Mouse (Mus musculus) mature B cell (primary cell): ENCODE results near the gene Xaf1.

Experiments used
- in situ Hi-C: fragments of 300-500 bp; cut with MboI; formaldehyde crosslinking; loops from 2 replicates; pipeline ENCODE4 v1.14.3; 2019

The Xaf1 gene

DNA sequence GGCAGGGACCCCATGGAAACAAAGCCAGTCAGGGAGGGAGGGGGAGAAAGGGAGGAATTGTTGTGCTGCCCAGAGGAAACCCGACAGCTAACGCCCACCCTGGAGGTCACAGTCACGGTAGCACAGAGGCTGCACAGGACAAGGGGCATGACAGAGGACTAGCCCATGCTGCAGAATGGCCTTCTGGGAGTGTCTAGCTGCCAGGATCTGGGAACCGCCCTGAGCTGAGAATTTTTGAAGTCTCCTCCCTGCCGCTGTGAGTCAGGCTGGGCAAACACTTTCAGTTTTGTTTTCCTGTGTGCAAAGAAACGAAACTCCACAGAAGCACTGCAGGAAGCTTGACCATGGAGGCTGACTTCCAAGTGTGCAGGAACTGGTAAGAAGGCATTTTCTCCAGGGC is at the start of gene Xaf1:
Gene Xaf1 (plus strand): TSS at position 296 of the 400 bp plus-strand sequence.
- in situ Hi-C loops, result no loop called here

DNA sequence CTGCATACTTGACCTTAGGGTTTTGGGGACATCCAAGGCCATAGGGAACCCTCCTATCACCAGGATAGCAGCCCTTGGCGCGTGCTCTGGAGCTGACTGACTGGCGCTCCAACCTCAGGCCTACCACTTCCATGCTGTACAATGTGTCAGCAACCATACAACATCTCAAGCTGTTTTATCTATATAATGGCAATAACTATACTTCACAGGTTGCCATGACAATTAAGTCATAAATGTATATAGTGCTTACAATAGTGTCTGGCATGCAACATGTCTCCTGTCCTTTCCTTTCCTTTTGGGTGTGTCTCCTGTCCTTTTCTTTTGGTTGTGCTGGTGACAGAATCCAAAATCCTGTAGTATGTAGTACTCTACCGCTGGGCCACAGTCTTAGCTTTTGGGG is 45.8 kb upstream of the Xaf1 start:
- in situ Hi-C loops, result no loop called here

DNA sequence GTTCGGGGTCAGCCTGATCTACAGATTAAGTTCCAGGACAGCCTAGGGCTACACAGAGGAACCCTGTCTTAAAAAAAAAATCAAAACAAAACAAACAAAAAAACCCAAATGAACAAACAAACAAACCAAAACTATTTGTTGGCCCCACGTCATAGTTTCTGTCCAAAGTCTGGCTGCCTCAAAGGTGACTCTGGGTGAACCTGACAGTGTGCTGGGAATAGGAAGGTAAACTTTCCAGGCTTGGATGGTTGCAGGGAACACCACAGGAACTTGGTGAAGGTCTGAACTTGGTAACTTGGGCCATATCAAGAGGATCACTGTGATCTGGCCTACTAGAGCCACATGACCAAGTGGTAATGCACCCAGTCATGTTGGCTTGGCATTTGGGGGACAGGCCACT is 45.0 kb upstream of the Xaf1 start:
- in situ Hi-C loops, result no loop called here

DNA sequence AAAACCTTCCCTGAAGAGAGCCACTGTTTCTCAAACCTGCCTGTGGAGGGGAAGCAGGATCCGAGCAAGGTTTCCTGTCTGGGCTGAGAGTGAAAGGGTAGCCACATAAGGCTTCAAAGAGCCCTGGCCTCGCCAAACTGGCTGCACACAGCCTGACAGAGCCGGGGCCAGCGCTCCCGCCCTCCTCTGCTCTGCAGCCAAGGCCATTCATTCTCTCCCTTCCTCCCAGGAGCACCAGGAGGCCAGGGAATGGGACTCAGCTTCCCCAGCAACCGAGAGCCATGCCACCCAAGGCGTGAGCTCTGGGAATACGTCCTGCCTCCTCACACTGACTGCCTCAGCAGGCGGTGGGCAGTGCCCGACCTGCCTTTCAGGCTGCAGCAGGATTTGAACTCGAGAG is 35.9 kb upstream of the Xaf1 start:
- in situ Hi-C loops, result no loop called here

GRCm38 (mm10) chr11:72266207-72266959 is 35.0 kb upstream of the Xaf1 start:
- in situ Hi-C loops, result no loop called here

DNA sequence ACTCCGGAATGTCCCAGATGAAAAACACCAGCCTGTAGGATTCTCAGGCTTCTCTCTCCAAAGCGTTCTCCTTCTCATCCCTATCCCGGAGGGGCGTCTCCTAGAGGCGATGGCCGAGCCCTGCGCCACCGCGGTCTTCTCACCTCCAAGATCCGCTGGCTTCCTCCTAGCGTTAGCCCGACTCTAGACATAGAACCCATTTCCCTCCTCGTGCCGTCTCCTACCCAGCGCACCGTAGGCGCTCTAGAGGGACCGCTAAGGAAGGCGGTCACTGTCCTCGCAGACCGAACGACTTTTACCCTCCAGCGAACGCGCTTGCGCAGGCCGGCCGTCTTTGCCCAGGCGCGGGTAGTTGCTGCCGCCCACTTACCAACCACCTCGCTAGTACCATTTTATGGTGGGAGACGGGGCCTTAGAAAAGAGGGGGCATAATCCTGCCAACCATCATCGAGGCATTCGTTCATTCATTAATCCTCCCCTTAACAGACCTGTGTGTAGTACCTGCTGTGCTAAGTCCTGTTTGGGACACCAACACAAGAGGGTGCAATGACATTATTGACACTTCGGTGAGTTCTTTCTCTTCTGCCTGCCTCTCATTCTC is 34.4 kb upstream of the Xaf1 start, which contains the start of gene Slc13a5:
Gene Slc13a5 (minus strand): TSS at position 263 of the 601 bp plus-strand sequence.
- in situ Hi-C loops, result no loop called here

GRCm38 (mm10) chr11:72271761-72272160 is 29.7 kb upstream of the Xaf1 start:
- in situ Hi-C loops, result no loop called here

DNA sequence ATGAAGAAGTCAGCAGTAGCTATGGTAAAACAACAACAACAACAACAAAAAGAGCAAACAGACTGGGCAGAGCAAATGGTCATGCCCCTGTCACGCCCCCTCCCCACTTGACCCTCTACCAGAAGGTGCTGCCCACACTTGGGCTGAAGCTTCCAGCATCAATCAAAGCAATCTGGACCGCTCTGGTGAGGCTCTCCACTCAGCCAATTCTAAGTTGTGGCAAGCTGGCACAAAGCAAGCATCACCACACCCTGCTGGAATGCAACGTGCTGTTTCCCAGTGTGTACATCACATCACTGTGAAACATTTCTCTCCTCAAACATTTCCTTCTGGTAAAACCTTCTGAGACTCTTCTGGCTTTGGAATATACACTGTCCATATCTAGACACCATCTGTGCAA is 28.1 kb upstream of the Xaf1 start:
- in situ Hi-C loops, result no loop called here

GRCm38 (mm10) chr11:72281143-72281851 is 20.1 kb upstream of the Xaf1 start:
- in situ Hi-C loops, result no loop called here

DNA sequence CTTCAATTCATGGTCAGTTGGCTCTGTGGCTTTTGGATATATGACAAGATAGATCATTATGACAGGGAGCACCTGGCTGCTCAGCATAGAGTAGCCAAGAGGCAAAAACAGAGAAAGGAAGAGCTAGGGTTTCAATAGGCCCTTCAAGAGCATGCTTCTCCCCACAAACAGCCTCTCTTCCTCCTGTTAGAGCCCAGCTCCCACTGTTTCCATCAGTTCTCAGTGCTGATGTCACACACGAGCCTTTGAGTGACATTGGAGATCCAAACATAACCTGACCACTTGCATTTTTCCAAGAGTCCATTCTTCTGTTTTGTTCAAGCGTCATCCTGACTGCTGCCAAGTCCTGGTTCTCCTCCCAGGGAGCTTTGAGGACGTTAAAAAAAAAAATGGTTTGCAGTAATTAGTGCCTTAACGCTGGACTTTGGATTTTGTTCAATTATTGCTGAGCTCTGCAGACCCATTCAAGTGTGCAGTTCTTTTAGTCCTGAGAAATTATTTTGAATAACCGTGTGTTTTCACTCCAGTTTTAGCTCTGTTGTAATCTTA is 19.5 kb upstream of the Xaf1 start:
- in situ Hi-C loops, result no loop called here

- in situ Hi-C loops, result no loop called here
Measured at GRCm38 (mm10) chr11:72283486-72284224, 17.8 kb upstream of the Xaf1 start.

GRCm38 (mm10) chr11:72284532-72285182 is 16.8 kb upstream of the Xaf1 start:
- in situ Hi-C loops, result no loop called here

DNA sequence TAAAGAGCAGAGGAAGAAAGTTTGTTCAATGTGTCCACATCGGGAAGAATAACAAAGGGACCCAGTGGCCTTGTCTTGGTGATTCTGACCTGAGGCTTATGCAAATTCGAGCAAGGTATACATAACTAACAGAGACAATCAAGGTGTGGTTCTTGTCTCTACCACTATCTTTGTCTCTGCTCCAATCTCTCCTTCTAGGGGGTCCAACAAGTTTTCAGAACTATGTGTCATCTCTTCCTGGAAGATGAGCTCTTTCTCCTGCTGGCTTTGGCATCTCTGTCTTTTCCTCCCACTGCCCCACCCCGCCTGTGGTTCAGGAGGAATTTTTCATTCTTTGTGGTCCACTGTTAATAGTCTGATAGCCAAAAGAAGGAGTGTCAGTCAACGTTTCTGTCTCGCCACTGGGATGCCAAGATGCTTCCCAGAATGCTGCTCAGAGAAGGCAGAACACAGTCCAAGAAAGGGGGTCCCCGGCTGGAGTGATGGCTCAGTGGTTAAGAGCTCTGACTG is 15.4 kb upstream of the Xaf1 start:
- in situ Hi-C loops, result no loop called here

DNA sequence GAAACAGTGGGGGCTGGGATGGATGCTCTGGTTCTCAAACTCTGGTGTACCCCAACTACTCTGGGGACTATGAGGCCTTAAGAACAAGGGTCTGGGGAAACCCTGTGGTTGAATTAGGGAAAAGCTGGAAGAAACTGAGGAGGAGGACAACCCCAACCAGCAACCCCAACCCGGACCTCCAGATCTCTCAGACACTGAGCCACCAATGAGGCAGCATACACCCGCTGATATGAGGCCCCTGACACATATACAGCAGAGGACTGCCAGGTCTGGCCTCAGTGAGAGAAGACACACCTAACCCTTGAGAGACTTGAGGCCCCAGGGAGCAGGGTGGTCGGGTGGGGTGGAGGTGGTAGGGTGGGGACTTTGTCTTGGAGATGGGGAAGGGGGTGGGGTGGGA is 14.8 kb upstream of the Xaf1 start:
- in situ Hi-C loops, result no loop called here

- in situ Hi-C loops, result no loop called here
Measured at GRCm38 (mm10) chr11:72287126-72287525, 14.3 kb upstream of the Xaf1 start.

GRCm38 (mm10) chr11:72287543-72287942 is 13.9 kb upstream of the Xaf1 start:
- in situ Hi-C loops, result no loop called here

DNA sequence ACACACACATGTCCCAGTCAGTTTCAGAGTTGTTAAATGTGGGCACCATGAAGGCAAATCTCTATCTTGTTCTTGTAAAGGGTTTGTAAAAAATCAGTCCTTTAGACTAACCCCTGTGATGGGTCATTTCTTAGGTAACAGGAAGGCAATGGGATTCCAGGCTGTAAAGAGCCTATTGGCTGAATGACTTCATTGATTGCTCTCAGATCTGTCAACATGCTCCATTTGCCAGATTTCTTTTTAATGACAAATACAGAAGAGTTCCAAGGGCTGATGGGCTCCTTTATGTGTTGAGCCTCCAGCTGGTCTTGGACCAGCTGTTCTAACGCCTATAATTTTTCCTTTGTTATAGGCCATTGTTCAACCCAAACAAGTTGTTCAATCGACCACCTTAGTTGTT is 8.3 kb upstream of the Xaf1 start:
- in situ Hi-C loops, result no loop called here

DNA sequence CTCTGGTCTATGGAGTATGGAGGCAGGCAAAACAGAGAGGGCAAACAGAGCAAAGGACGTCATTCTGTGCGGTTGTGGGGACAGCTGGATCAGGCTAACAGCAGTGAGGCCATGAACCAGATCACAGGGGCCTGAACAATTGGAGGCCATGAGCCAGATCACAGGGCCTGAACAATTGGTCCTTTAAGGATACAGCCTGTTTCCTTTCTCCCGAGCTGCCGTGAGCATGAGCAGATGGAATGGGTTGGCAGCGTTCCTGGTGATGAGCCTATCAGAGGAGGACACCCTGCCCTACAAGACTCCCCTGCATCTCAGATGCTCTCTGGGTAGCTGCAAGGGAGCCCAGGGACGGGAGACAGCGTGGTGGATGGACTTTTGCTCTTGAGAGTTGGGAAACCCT is 801 bp downstream of the Xaf1 start:
- in situ Hi-C loops, result no loop called here

GRCm38 (mm10) chr11:72307461-72307860 is 6.0 kb downstream of the Xaf1 start:
- in situ Hi-C loops, result no loop called here

GRCm38 (mm10) chr11:72308982-72309381 is 7.6 kb downstream of the Xaf1 start:
- in situ Hi-C loops, result no loop called here

DNA sequence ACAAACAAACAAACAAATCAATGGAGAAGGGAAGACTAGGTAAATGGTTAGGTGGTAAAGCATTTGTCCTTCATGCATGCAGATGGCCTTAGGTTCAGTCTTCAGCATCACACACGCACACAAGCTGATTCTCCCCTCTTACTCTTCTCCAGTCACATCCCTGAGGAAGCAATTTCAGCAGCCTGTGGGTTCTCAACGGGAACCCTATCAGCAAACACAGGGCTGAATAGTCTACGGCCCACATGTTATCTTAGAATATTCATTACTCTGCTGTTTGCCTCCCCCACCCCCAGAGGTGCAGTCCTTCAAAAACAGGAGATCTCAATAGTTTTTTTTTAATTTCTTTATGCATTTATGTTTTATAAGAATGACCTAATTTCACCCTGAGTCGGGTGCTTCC is 9.1 kb downstream of the Xaf1 start:
- in situ Hi-C loops, result no loop called here
